Mouse (Mus musculus) lung, embryonic 14.5 days (tissue): ENCODE results near the gene Elp1. TPM values are rescaled to one million over a fixed set of nuclear protein-coding genes. Genes with fewer than 3 reads are reported as not detected.

Experiments used
- ATAC-seq: fragments of 200-750 bp; cut with Nextera tagmentation; 2 replicates; pipeline ENCODE4 v1.8.0; 2017; ENCODE audit warnings: mild to moderate bottlenecking, moderate TSS enrichment, moderate library complexity; ENCODE audit not compliant: insufficient read depth
- DNase-seq: peaks from one replicate; pipeline ENCODE4 v3.0.0-alpha.2; 2015
- H3K27ac ChIP-seq: fragments of 300-500 bp; sonication (generic); 2 replicates; pipeline ENCODE4 v1.5.1; 2014; ENCODE audit warnings: low read depth, mild to moderate bottlenecking, moderate library complexity
- H3K27me3 ChIP-seq: fragments of 300-500 bp; sonication (generic); 2 replicates; pipeline ENCODE4 v1.6.1; 2014; ENCODE audit warnings: low read length, control low read depth; ENCODE audit not compliant: insufficient read depth
- H3K36me3 ChIP-seq: fragments of 300-500 bp; sonication (generic); 2 replicates; pipeline ENCODE4 v1.6.1; 2014; ENCODE audit warnings: control low read depth; ENCODE audit not compliant: insufficient read depth
- H3K4me1 ChIP-seq: fragments of 300-500 bp; sonication (generic); 2 replicates; pipeline ENCODE4 v1.6.1; 2014; ENCODE audit warnings: antibody characterized with exemption, control low read depth; ENCODE audit not compliant: insufficient read depth
- H3K4me2 ChIP-seq: fragments of 300-500 bp; sonication (generic); 2 replicates; pipeline ENCODE4 v1.6.1; 2014; ENCODE audit warnings: mild to moderate bottlenecking
- H3K4me3 ChIP-seq: fragments of 300-500 bp; sonication (generic); 2 replicates; pipeline ENCODE4 v1.5.1; 2014; ENCODE audit warnings: low read depth, low read length
- H3K9ac ChIP-seq: fragments of 300-500 bp; sonication (generic); 2 replicates; pipeline ENCODE4 v1.6.1; 2014
- H3K9me3 ChIP-seq: fragments of 300-500 bp; sonication (generic); 2 replicates; pipeline ENCODE4 v1.6.1; 2016; ENCODE audit warnings: low read depth, low read length, control low read depth
- CTCF ChIP-seq: IDR thresholded peaks from 2 replicates; pipeline ENCODE4 v1.5.1; 2016; ENCODE audit warnings: antibody characterized with exemption, low read depth
- WGBS: fragments of 180-500 bp; shearing (Covaris S2); extraction: QIAGEN DNeasy Blood & Tissue Kit; methylation state at CpG from one replicate; pipeline ENCODE4 v1.1.7; 2014; 5-methylcytosine and 5-hydroxymethylcytosine counted together
- polyA plus RNA-seq: library from polyadenylated mRNA; unstranded; fragments of >200 nt; fragmentation: Nextera tagmentation; extraction: Ambion mirVana; gene quantifications from 2 replicates; pipeline ENCODE4 v1.2.1, GENCODE M21; 2014

The Elp1 gene
- 61.3 and 63.9 TPM in 2 replicates for polyA plus RNA-seq

- H3K4me3 ChIP-seq, result peak within 1 kb of the TSS; percentile 89
- ATAC-seq (peak; percentile 96), DNase-seq (peak; percentile 96)
- H3K36me3 ChIP-seq, result peaks cover 44% of the 10 kb centered on the region
- H3K4me1 ChIP-seq, result 0 out of 2 replicates have a peak, but pooled peaks cover 7% of the 10 kb centered on the region
- H3K27me3 ChIP-seq, result no peaks in the 10 kb centered on the region
- H3K9ac ChIP-seq, result peak within 1 kb of the TSS; percentile 86
- peak within 1 kb of the TSS; percentile 77 for H3K4me2 ChIP-seq
- under 1% methylated on average over 72 of the region's 72 CpGs for WGBS
- TF ChIP-seq CTCF, result no peak
- no peaks in the 10 kb centered on the region for H3K9me3 ChIP-seq
- peak within 1 kb of the TSS; percentile 78 for H3K27ac ChIP-seq
Measured at GRCm38 (mm10) chr4:56801907-56802668, at the start of gene Elp1, which contains the start of gene Fam206a. Gene Elp1 (minus strand): TSS chr4:56802331. Gene Fam206a (plus strand): TSS chr4:56802345.

GRCm38 (mm10) chr4:56850724-56851123 lies 48.6 kb upstream of the Elp1 start:
- H3K27ac ChIP-seq, result peak overlapping the region; percentile 25; the same call in 1 of the 2 replicates

GRCm38 (mm10) chr4:56848044-56848443 lies 45.9 kb upstream of the Elp1 start:
- no peak for TF ChIP-seq CTCF
- Histone ChIP-seq H3K36me3 (peaks cover 3% of the 10 kb centered on the region; the same call in 1 of the 2 replicates), H3K4me3 (no peak overlapping the region), H3K9me3 (no peaks in the 10 kb centered on the region), H3K4me1 (no peaks in the 10 kb centered on the region), H3K27me3 (no peaks in the 10 kb centered on the region), H3K4me2 (no peak overlapping the region), H3K9ac (no peak overlapping the region), H3K27ac (no peak overlapping the region)
- ATAC-seq, result no peak
- DNase-seq, result no peak
- 86% methylated on average over 6 of the region's 6 CpGs for WGBS

More at GRCm38 (mm10) chr4:56850724-56851123, 48.6 kb upstream of the Elp1 start:
- TF ChIP-seq CTCF, result peak; percentile 25; the same call in 1 of the 2 replicates
- ATAC-seq (peak; percentile 62; the same call in 1 of the 2 replicates), DNase-seq (peak; percentile 58)
- no peak overlapping the region for H3K4me3 ChIP-seq
- H3K9ac ChIP-seq, result no peak overlapping the region
- no peaks in the 10 kb centered on the region for H3K9me3 ChIP-seq
- no peaks in the 10 kb centered on the region for H3K4me1 ChIP-seq
- WGBS, result 12% methylated on average over 6 of the region's 6 CpGs
- no peaks in the 10 kb centered on the region for H3K27me3 ChIP-seq
- H3K4me2 ChIP-seq, result no peak overlapping the region
- no peaks in the 10 kb centered on the region; the same call in 1 of the 2 replicates for H3K36me3 ChIP-seq

GRCm38 (mm10) chr4:56847400-56847799 lies 45.3 kb upstream of the Elp1 start:
- no peak for ATAC-seq
- WGBS, result 85% methylated on average over 3 of the region's 3 CpGs
- no peak for TF ChIP-seq CTCF

GRCm38 (mm10) chr4:56845896-56846533 lies 43.9 kb upstream of the Elp1 start:
- no peak overlapping the region for H3K4me2 ChIP-seq
- H3K9me3 ChIP-seq, result no peaks in the 10 kb centered on the region
- peaks cover 7% of the 10 kb centered on the region; the same call in 1 of the 2 replicates for H3K36me3 ChIP-seq
- no peaks in the 10 kb centered on the region for H3K27me3 ChIP-seq
- no peaks in the 10 kb centered on the region for H3K4me1 ChIP-seq
- H3K9ac ChIP-seq, result no peak overlapping the region
- TF ChIP-seq CTCF, result no peak
- ATAC-seq (no peak), DNase-seq (no peak)
- no peak overlapping the region for H3K4me3 ChIP-seq
- H3K27ac ChIP-seq, result no peak overlapping the region
- 71% methylated on average over 12 of the region's 12 CpGs for WGBS

More at GRCm38 (mm10) chr4:56847400-56847799, 45.3 kb upstream of the Elp1 start:
- Histone ChIP-seq H3K27me3 (no peaks in the 10 kb centered on the region), H3K4me2 (no peak overlapping the region), H3K27ac (no peak overlapping the region), H3K9me3 (no peaks in the 10 kb centered on the region), H3K4me3 (no peak overlapping the region), H3K36me3 (peaks cover 3% of the 10 kb centered on the region; the same call in 1 of the 2 replicates), H3K4me1 (no peaks in the 10 kb centered on the region), H3K9ac (no peak overlapping the region)
- DNase-seq, result no peak

- no peak overlapping the region for H3K4me3 ChIP-seq
- H3K27me3 ChIP-seq, result no peaks in the 10 kb centered on the region
- H3K4me1 ChIP-seq, result no peaks in the 10 kb centered on the region
- peaks cover 8% of the 10 kb centered on the region; the same call in 1 of the 2 replicates for H3K36me3 ChIP-seq
- no peak overlapping the region for H3K4me2 ChIP-seq
- DNase-seq (no peak), ATAC-seq (no peak)
- no peaks in the 10 kb centered on the region for H3K9me3 ChIP-seq
- no peak for TF ChIP-seq CTCF
- no peak overlapping the region for H3K9ac ChIP-seq
- WGBS, result 90% methylated on average over 4 of the region's 4 CpGs
- H3K27ac ChIP-seq, result no peak overlapping the region
Measured at GRCm38 (mm10) chr4:56844911-56845310, 42.8 kb upstream of the Elp1 start.

- Histone ChIP-seq H3K27ac (no peak overlapping the region), H3K9me3 (no peaks in the 10 kb centered on the region), H3K4me2 (no peak overlapping the region), H3K27me3 (no peaks in the 10 kb centered on the region), H3K9ac (no peak overlapping the region), H3K36me3 (peaks cover 8% of the 10 kb centered on the region; the same call in 1 of the 2 replicates), H3K4me1 (no peaks in the 10 kb centered on the region), H3K4me3 (no peak overlapping the region)
- DNase-seq (no peak), ATAC-seq (no peak)
- peak; percentile 40 for TF ChIP-seq CTCF
- WGBS, result 86% methylated on average over 2 of the region's 2 CpGs
Measured at GRCm38 (mm10) chr4:56843963-56844362, 41.8 kb upstream of the Elp1 start.
